Mouse (Mus musculus) limb, embryonic 11.5 days (tissue): Measurements from ENCODE around the gene Pik3r6. TPM values are rescaled to one million over a fixed set of nuclear protein-coding genes. Genes with fewer than 3 reads are reported as not detected.
A peak's percentile ranks its signal among the peaks of the same experiment; 100 is the strongest.

ENCODE experiments used
- ATAC-seq: fragments of 200-750 bp; cut with Nextera tagmentation; 2 replicates; pipeline ENCODE4 v1.8.0; 2017; ENCODE audit warnings: low read depth; ENCODE audit not compliant: insufficient number of reproducible peaks, low FRiP score, low TSS enrichment
- DNase-seq: peaks from one replicate; pipeline ENCODE4 v3.0.0-alpha.2; 2015; ENCODE audit warnings: low spot score
- H3K27ac ChIP-seq: fragments of 300-500 bp; sonication (generic); replicated peaks from 2 replicates; pipeline ENCODE4 v1.5.1; 2014; ENCODE audit warnings: low read depth, mild to moderate bottlenecking, low read length
- H3K27me3 ChIP-seq: fragments of 300-500 bp; sonication (generic); 2 replicates; pipeline ENCODE4 v1.6.1; 2014; ENCODE audit warnings: mild to moderate bottlenecking, low read length, mixed read lengths; ENCODE audit not compliant: control insufficient read depth, insufficient read depth
- H3K36me3 ChIP-seq: fragments of 300-500 bp; sonication (generic); 2 replicates; pipeline ENCODE4 v1.6.1; 2014; ENCODE audit warnings: mild to moderate bottlenecking, low read length, moderate library complexity, mixed read lengths; ENCODE audit not compliant: control insufficient read depth, insufficient read depth
- H3K4me1 ChIP-seq: fragments of 300-500 bp; sonication (generic); 2 replicates; pipeline ENCODE4 v1.6.1; 2014; ENCODE audit warnings: low read length, mixed read lengths; ENCODE audit not compliant: control insufficient read depth, insufficient read depth
- H3K4me2 ChIP-seq: fragments of 300-500 bp; sonication (generic); 2 replicates; pipeline ENCODE4 v1.6.1; 2014; ENCODE audit warnings: low read depth, mild to moderate bottlenecking, moderate library complexity; ENCODE audit not compliant: severe bottlenecking
- H3K4me3 ChIP-seq: fragments of 300-500 bp; sonication (generic); 2 replicates; pipeline ENCODE4 v1.5.1; 2014; ENCODE audit warnings: low read depth, low read length
- H3K9ac ChIP-seq: fragments of 300-500 bp; sonication (generic); 2 replicates; pipeline ENCODE4 v1.6.1; 2014; ENCODE audit warnings: mild to moderate bottlenecking, low read length
- H3K9me3 ChIP-seq: fragments of 300-500 bp; sonication (generic); 2 replicates; pipeline ENCODE4 v1.6.1; 2016; ENCODE audit warnings: low read length; ENCODE audit not compliant: control insufficient read depth
- WGBS: fragments of 180-500 bp; shearing (Covaris S2); extraction: QIAGEN DNeasy Blood & Tissue Kit; methylation state at CpG from one replicate; pipeline ENCODE4 v1.1.7; 2014; 5-methylcytosine and 5-hydroxymethylcytosine counted together
- polyA plus RNA-seq: library from polyadenylated mRNA; unstranded; fragments of >200 nt; fragmentation: Nextera tagmentation; extraction: Ambion mirVana; gene quantifications from 2 replicates; pipeline ENCODE4 v1.2.1, GENCODE M21; 2014

The Pik3r6 gene
- polyA plus RNA-seq, 1 experiment from 2014 or later, result 1.6 TPM

GRCm38 (mm10) chr11:68550358-68550757 is 47.5 kb downstream of the Pik3r6 start:
- Histone ChIP-seq H3K9me3 (no peaks in the 10 kb centered on the region), H3K36me3 (no peaks in the 10 kb centered on the region), H3K4me1 (no peaks in the 10 kb centered on the region), H3K4me3 (no peak overlapping the region), H3K27ac (no peak overlapping the region), H3K27me3 (peaks cover under 1% of the 10 kb centered on the region; the same call in 1 of the 2 replicates), H3K9ac (no peak overlapping the region), H3K4me2 (no peak overlapping the region)
- ATAC-seq (no peak), DNase-seq (no peak)
- WGBS, result 54% methylated on average over 4 of the region's 4 CpGs

- Histone ChIP-seq H3K4me3 (no peak overlapping the region), H3K9me3 (no peaks in the 10 kb centered on the region), H3K4me1 (no peaks in the 10 kb centered on the region)
Measured at GRCm38 (mm10) chr11:68553981-68554471, 51.2 kb downstream of the Pik3r6 start.

GRCm38 (mm10) chr11:68555918-68556584 is 53.2 kb downstream of the Pik3r6 start, which contains the start of gene Mfsd6l:
Mfsd6l (plus strand) TSS chr11:68556186.
- 8% methylated on average over 36 of the region's 37 CpGs for WGBS
- Histone ChIP-seq H3K9me3 (no peaks in the 10 kb centered on the region), H3K4me2 (peak within 1 kb of the TSS; percentile 30; the same call in 1 of the 2 replicates), H3K4me1 (no peaks in the 10 kb centered on the region), H3K36me3 (no peaks in the 10 kb centered on the region), H3K27ac (no peak within 1 kb of the TSS), H3K9ac (no peak within 1 kb of the TSS), H3K27me3 (peaks cover 13% of the 10 kb centered on the region), H3K4me3 (0 out of 2 replicates have a peak within 1 kb of the TSS, but pooled peaks have one; percentile 1)
- ATAC-seq (no peak), DNase-seq (no peak)

More at GRCm38 (mm10) chr11:68553981-68554471, 51.2 kb downstream of the Pik3r6 start:
- DNase-seq (peak; percentile 47), ATAC-seq (no peak)
- 47% methylated on average over 8 of the region's 8 CpGs for WGBS
- Histone ChIP-seq H3K27me3 (peaks cover 13% of the 10 kb centered on the region), H3K27ac (no peak overlapping the region), H3K36me3 (no peaks in the 10 kb centered on the region), H3K4me2 (no peak overlapping the region), H3K9ac (no peak overlapping the region)

- no peak overlapping the region for H3K4me2 ChIP-seq
- H3K9me3 ChIP-seq, result no peaks in the 10 kb centered on the region
- no peak overlapping the region for H3K4me3 ChIP-seq
- no peak for DNase-seq
- ATAC-seq, result no peak
- H3K9ac ChIP-seq, result no peak overlapping the region
- WGBS, result 43% methylated on average over 1 of the region's 1 CpGs
- peaks cover 13% of the 10 kb centered on the region for H3K27me3 ChIP-seq
- no peak overlapping the region for H3K27ac ChIP-seq
- H3K36me3 ChIP-seq, result no peaks in the 10 kb centered on the region
- H3K4me1 ChIP-seq, result no peaks in the 10 kb centered on the region
Measured at GRCm38 (mm10) chr11:68559546-68559945, 56.7 kb downstream of the Pik3r6 start.

GRCm38 (mm10) chr11:68561957-68562950 is 59.4 kb downstream of the Pik3r6 start:
- no peak for DNase-seq
- no peak for ATAC-seq
- Histone ChIP-seq H3K27ac (no peak overlapping the region), H3K9me3 (no peaks in the 10 kb centered on the region), H3K4me3 (no peak overlapping the region), H3K27me3 (no peaks in the 10 kb centered on the region), H3K9ac (no peak overlapping the region), H3K36me3 (no peaks in the 10 kb centered on the region), H3K4me2 (no peak overlapping the region), H3K4me1 (no peaks in the 10 kb centered on the region)
- 84% methylated on average over 11 of the region's 11 CpGs for WGBS

GRCm38 (mm10) chr11:68564356-68565031 is 61.7 kb downstream of the Pik3r6 start:
- 78% methylated on average over 13 of the region's 13 CpGs for WGBS
- H3K36me3 ChIP-seq, result no peaks in the 10 kb centered on the region
- no peak overlapping the region for H3K4me2 ChIP-seq
- no peaks in the 10 kb centered on the region for H3K9me3 ChIP-seq
- H3K4me3 ChIP-seq, result no peak overlapping the region
- DNase-seq, result no peak
- H3K27ac ChIP-seq, result no peak overlapping the region
- H3K27me3 ChIP-seq, result no peaks in the 10 kb centered on the region
- H3K9ac ChIP-seq, result no peak overlapping the region
- no peak for ATAC-seq
- H3K4me1 ChIP-seq, result no peaks in the 10 kb centered on the region

- ATAC-seq, result no peak
- no peaks in the 10 kb centered on the region for H3K36me3 ChIP-seq
- no peak overlapping the region for H3K4me3 ChIP-seq
- H3K9me3 ChIP-seq, result no peaks in the 10 kb centered on the region
- no peaks in the 10 kb centered on the region for H3K27me3 ChIP-seq
- no peaks in the 10 kb centered on the region for H3K4me1 ChIP-seq
- no peak overlapping the region for H3K4me2 ChIP-seq
- no peak for DNase-seq
- H3K9ac ChIP-seq, result no peak overlapping the region
- no peak overlapping the region for H3K27ac ChIP-seq
- 93% methylated on average over 3 of the region's 3 CpGs for WGBS
Measured at GRCm38 (mm10) chr11:68565032-68565429, 62.2 kb downstream of the Pik3r6 start.
